Mouse (Mus musculus): Measurements from ENCODE around the gene Gm10974. TPM values are rescaled to one million over a fixed set of nuclear protein-coding genes. Genes with fewer than 3 reads are reported as not detected.

Gm10974 gene
- polyA plus RNA-seq, 1 experiment from 2014 or later, result not detected

DNA sequence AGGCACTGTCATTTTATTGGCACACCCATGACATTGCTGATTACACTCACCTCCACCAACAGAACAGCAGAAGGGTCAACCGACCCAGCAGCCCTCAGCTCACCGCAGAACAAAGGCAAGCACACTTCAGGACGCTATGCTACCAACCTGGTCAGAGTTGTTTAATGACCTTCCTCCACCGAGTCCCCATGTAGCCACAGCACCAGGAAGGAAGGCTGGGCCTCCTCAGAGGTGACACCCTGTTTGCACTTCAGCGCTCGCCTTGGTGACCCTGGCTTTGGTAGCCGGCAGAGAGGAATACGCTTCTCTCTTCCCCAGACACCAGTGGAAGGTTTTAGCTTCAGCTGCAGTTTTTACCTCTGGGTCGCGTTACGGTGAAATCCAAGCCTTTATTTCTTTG is 16.0 kb upstream of the Gm10974 start:
- H3K4me1 ChIP-seq (replicated peaks; ENCODE audit: control insufficient read depth, insufficient read depth, low read length), result no peaks in the 10 kb centered on the region
- no peak overlapping the region for H3K27ac ChIP-seq (ENCODE audit: low read depth, low read length)
- H3K36me3 ChIP-seq (ENCODE audit: control insufficient read depth, insufficient read depth, low read length), result no peaks in the 10 kb centered on the region
- ATAC-seq (replicated peaks; ENCODE audit: low FRiP score), result no peak
- no peak overlapping the region for H3K4me3 ChIP-seq (ENCODE audit: low read depth, low read length)
- 63% methylated on average over 11 of the region's 11 CpGs for WGBS
- no peaks in the 10 kb centered on the region for H3K27me3 ChIP-seq (replicated peaks; ENCODE audit: control insufficient read depth, insufficient read depth, low read length)
- H3K4me2 ChIP-seq, result no peak overlapping the region
- no peaks in the 10 kb centered on the region for H3K9me3 ChIP-seq (ENCODE audit: control insufficient read depth, low read length)
- peak; percentile 25 for DNase-seq (ENCODE audit: low spot score)
- no peak overlapping the region for H3K9ac ChIP-seq (ENCODE audit: low read depth, low read length)

DNA sequence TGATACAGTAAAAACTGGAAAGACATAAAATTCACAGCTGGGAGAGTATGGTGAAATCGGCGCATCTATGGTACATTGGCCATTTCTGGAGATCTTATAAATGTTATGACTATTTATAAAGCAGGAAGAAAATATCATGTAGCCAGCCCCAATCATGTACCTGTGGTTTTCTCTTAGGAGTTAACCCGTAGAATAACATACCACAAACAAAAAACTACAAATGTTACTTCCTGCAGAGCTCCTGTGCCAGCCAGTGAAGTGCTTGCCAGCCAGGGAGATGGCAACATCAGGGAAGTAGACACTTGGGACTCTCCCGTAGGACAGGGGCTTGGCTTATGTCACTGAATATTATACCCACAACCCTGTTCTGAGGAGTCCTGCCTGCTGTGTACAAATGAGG is 14.6 kb upstream of the Gm10974 start:
- WGBS, result 81% methylated on average over 4 of the region's 4 CpGs

DNA sequence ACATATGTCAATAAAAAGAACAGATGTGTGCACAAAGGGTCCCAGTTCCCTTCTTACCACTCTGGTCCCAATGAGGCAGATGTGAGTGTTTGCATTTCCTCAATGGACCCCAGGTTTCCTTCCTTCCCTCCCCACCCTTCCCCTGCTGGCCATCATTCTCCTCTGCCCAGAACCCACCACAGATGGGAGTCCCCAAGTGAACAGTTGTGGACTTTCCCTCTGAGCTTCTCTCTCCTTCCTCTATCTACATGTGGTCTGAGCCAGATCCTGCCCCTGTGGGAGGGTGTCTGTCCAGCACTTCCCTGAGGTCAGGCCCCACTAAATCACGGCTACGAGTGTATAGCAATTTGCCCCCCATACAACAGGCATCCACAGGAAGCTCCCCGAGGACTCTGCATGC is 10.8 kb upstream of the Gm10974 start:
- H3K4me2 ChIP-seq, result no peak overlapping the region
- DNase-seq (ENCODE audit: low spot score) (peak; percentile 22), ATAC-seq (replicated peaks; ENCODE audit: low FRiP score) (no peak)
- WGBS, result 53% methylated on average over 3 of the region's 3 CpGs
- H3K4me1 ChIP-seq (replicated peaks; ENCODE audit: control insufficient read depth, insufficient read depth, low read length), result peaks cover 6% of the 10 kb centered on the region; the same call in 1 of the 2 replicates
- no peaks in the 10 kb centered on the region for H3K27me3 ChIP-seq (replicated peaks; ENCODE audit: control insufficient read depth, insufficient read depth, low read length)
- H3K27ac ChIP-seq (ENCODE audit: low read depth, low read length), result no peak overlapping the region
- H3K9me3 ChIP-seq (ENCODE audit: control insufficient read depth, low read length), result no peaks in the 10 kb centered on the region
- no peak overlapping the region for H3K9ac ChIP-seq (ENCODE audit: low read depth, low read length)
- no peak overlapping the region for H3K4me3 ChIP-seq (ENCODE audit: low read depth, low read length)
- H3K36me3 ChIP-seq (ENCODE audit: control insufficient read depth, insufficient read depth, low read length), result no peaks in the 10 kb centered on the region

More for the DNA sequence above, 14.6 kb upstream of the Gm10974 start:
- ATAC-seq (replicated peaks; ENCODE audit: low FRiP score), result no peak
- Histone ChIP-seq H3K36me3 (ENCODE audit: control insufficient read depth, insufficient read depth, low read length) (no peaks in the 10 kb centered on the region), H3K4me2 (no peak overlapping the region), H3K4me3 (ENCODE audit: low read depth, low read length) (no peak overlapping the region), H3K9me3 (ENCODE audit: control insufficient read depth, low read length) (no peaks in the 10 kb centered on the region), H3K9ac (ENCODE audit: low read depth, low read length) (no peak overlapping the region), H3K4me1 (replicated peaks; ENCODE audit: control insufficient read depth, insufficient read depth, low read length) (peaks cover 4% of the 10 kb centered on the region; the same call in 1 of the 2 replicates), H3K27ac (ENCODE audit: low read depth, low read length) (no peak overlapping the region), H3K27me3 (replicated peaks; ENCODE audit: control insufficient read depth, insufficient read depth, low read length) (no peaks in the 10 kb centered on the region)
- DNase-seq (ENCODE audit: low spot score), result peak; percentile 15

DNA sequence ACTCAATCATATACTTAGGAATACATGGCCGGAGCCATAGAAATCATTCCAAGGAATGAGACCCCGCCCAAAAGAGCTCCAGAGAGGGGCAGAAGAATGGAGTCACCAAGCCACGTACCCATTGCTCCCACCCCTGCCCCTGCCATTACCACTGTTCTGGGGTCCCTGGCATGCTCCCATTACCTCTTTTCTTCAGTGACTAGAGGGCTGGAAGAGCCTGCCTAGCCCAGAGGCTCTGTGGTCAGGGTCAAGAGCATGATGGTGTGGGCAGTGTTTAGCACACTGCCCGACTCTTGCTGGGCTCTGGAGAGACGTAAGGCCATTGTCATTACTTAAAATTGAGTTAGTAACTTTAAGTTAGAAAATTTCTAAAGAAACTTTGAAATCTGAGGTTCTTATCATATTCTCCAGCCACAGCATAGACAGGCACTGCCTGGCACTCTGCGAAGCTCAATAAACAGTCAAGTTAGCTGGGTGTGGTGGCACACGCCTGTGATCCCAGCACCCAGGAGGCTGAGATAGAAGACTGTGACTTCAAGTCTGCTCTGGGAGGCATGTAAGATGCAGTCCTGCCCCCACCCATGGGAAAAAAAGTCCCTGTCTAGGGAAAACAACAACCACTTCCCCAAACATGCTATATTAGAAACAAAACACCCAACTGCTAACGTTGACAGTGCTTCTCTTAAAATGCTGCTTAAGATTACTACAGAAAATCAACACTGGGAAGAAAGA is 9.7 kb upstream of the Gm10974 start:
- no peak overlapping the region for H3K9ac ChIP-seq (ENCODE audit: low read depth, low read length)
- no peak overlapping the region for H3K4me3 ChIP-seq (ENCODE audit: low read depth, low read length)
- peak; percentile 68 for ATAC-seq (replicated peaks; ENCODE audit: low FRiP score)
- WGBS, result 76% methylated on average over 8 of the region's 8 CpGs
- DNase-seq (ENCODE audit: low spot score), result no peak
- peaks cover 6% of the 10 kb centered on the region; the same call in 1 of the 2 replicates for H3K4me1 ChIP-seq (replicated peaks; ENCODE audit: control insufficient read depth, insufficient read depth, low read length)
- no peak overlapping the region for H3K27ac ChIP-seq (ENCODE audit: low read depth, low read length)
- H3K9me3 ChIP-seq (ENCODE audit: control insufficient read depth, low read length), result no peaks in the 10 kb centered on the region
- H3K27me3 ChIP-seq (replicated peaks; ENCODE audit: control insufficient read depth, insufficient read depth, low read length), result no peaks in the 10 kb centered on the region
- no peaks in the 10 kb centered on the region; the same call in 1 of the 2 replicates for H3K36me3 ChIP-seq (ENCODE audit: control insufficient read depth, insufficient read depth, low read length)
- no peak overlapping the region for H3K4me2 ChIP-seq

DNA sequence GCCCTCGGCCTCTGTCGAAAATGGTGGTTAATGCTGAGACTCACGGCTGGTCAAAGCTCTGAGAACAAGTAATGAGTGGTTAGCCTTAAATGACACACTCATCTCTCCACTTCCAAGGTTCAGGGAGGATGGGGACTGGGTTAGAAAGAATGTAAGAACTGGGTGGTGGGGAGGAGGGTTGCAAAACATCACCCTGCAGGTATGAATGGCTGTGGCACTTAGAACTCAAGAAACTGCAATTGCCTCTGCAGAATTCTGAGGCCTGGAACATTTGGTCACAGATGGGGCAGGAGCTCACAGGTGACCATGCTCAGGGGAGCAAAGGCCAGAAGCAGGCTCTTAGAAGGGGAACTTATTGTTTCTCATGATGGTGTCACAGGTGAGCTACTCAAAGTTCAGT is 7.2 kb upstream of the Gm10974 start:
- ATAC-seq (replicated peaks; ENCODE audit: low FRiP score) (no peak), DNase-seq (ENCODE audit: low spot score) (no peak)
- H3K4me1 ChIP-seq (replicated peaks; ENCODE audit: control insufficient read depth, insufficient read depth, low read length), result peaks cover 6% of the 10 kb centered on the region; the same call in 1 of the 2 replicates
- H3K36me3 ChIP-seq (ENCODE audit: control insufficient read depth, insufficient read depth, low read length), result no peaks in the 10 kb centered on the region; the same call in 1 of the 2 replicates
- H3K9me3 ChIP-seq (ENCODE audit: control insufficient read depth, low read length), result no peaks in the 10 kb centered on the region
- H3K4me3 ChIP-seq (ENCODE audit: low read depth, low read length), result no peak overlapping the region
- no peak overlapping the region for H3K9ac ChIP-seq (ENCODE audit: low read depth, low read length)
- H3K27ac ChIP-seq (ENCODE audit: low read depth, low read length), result no peak overlapping the region; the same call in 1 of the 2 replicates
- no peaks in the 10 kb centered on the region for H3K27me3 ChIP-seq (replicated peaks; ENCODE audit: control insufficient read depth, insufficient read depth, low read length)
- H3K4me2 ChIP-seq, result no peak overlapping the region
- WGBS, result 86% methylated on average over 3 of the region's 3 CpGs

DNA sequence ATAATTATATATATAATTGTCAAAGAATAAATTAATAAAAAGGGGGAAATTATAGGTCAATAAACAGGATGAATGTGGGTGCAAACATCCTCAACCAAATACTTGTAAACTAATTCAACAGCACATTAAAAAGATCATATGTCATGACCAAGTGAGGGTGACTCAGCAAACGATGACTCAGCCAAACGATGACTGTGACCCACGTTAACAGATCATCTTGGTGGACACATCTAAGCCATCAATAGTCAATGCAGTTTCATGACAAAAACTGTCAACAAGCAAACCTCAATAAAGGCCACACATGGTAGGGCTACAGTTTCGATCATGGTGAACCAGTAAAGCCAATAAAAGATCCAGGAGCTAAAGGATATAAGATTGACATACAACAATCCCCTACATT is 6.7 kb upstream of the Gm10974 start:
- Histone ChIP-seq H3K4me3 (ENCODE audit: low read depth, low read length) (no peak overlapping the region), H3K4me1 (replicated peaks; ENCODE audit: control insufficient read depth, insufficient read depth, low read length) (peaks cover 6% of the 10 kb centered on the region; the same call in 1 of the 2 replicates), H3K4me2 (no peak overlapping the region), H3K27ac (ENCODE audit: low read depth, low read length) (no peak overlapping the region), H3K9me3 (ENCODE audit: control insufficient read depth, low read length) (no peaks in the 10 kb centered on the region), H3K27me3 (replicated peaks; ENCODE audit: control insufficient read depth, insufficient read depth, low read length) (no peaks in the 10 kb centered on the region), H3K9ac (ENCODE audit: low read depth, low read length) (no peak overlapping the region), H3K36me3 (ENCODE audit: control insufficient read depth, insufficient read depth, low read length) (no peaks in the 10 kb centered on the region; the same call in 1 of the 2 replicates)
- ATAC-seq (replicated peaks; ENCODE audit: low FRiP score) (no peak), DNase-seq (ENCODE audit: low spot score) (no peak)
- WGBS, result 79% methylated on average over 4 of the region's 4 CpGs

DNA sequence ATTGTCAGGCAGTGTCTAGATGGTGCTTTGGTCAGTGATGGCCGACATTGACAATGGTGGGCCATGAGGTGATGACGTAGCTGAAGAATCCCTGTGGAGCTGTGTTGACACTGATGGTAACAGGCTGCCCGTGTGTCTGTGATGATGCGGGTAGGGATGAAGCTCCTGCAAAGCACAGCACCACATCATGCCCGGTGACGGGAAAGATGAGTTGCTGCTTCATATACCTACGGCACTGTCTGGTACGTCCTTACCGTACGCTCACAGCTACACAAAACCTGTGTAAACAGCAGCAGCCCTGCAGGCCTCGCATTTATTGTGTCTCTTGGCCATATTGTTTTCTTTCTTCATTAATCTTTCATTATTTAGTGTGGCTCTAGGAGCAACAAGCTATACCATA is 1.2 kb upstream of the Gm10974 start:
- H3K9me3 ChIP-seq (ENCODE audit: control insufficient read depth, low read length), result no peaks in the 10 kb centered on the region
- no peak overlapping the region for H3K4me3 ChIP-seq (ENCODE audit: low read depth, low read length)
- H3K27me3 ChIP-seq (replicated peaks; ENCODE audit: control insufficient read depth, insufficient read depth, low read length), result no peaks in the 10 kb centered on the region

DNA sequence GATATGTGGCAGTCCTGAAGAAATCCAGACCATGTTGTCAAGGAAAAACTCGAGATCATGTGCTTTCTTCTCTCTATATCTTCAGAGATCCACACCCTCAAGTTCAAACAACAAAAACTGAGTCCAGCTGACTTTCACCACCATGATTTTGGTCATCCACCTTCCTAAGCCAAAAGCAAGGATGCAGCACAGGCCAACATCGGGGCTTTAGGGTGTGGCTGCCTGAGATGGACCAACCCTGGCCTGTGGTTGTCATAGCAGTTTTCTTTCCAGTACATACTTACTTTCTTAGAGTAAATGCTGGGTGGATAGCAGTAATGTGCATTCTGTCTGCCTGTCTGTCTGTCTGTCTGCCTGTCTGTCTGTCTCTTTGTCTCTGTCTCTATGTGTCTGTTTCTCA is 294 bp upstream of the Gm10974 start:
- Histone ChIP-seq H3K4me2 (no peak overlapping the region), H3K36me3 (ENCODE audit: control insufficient read depth, insufficient read depth, low read length) (no peaks in the 10 kb centered on the region; the same call in 1 of the 2 replicates), H3K27ac (ENCODE audit: low read depth, low read length) (peak overlapping the region; percentile 21; the same call in 1 of the 2 replicates), H3K4me1 (replicated peaks; ENCODE audit: control insufficient read depth, insufficient read depth, low read length) (peaks cover 2% of the 10 kb centered on the region), H3K9me3 (ENCODE audit: control insufficient read depth, low read length) (no peaks in the 10 kb centered on the region), H3K4me3 (ENCODE audit: low read depth, low read length) (no peak overlapping the region), H3K9ac (ENCODE audit: low read depth, low read length) (no peak overlapping the region), H3K27me3 (replicated peaks; ENCODE audit: control insufficient read depth, insufficient read depth, low read length) (no peaks in the 10 kb centered on the region)
- ATAC-seq (replicated peaks; ENCODE audit: low FRiP score) (no peak), DNase-seq (ENCODE audit: low spot score) (no peak)
- WGBS, result 74% methylated on average over 2 of the region's 2 CpGs

More for the DNA sequence above, 1.2 kb upstream of the Gm10974 start:
- H3K27ac ChIP-seq (ENCODE audit: low read depth, low read length), result no peak overlapping the region
- 93% methylated on average over 11 of the region's 11 CpGs for WGBS
- DNase-seq (ENCODE audit: low spot score), result peak; percentile 6
- H3K4me1 ChIP-seq (replicated peaks; ENCODE audit: control insufficient read depth, insufficient read depth, low read length), result no peaks in the 10 kb centered on the region; the same call in 1 of the 2 replicates
- no peak overlapping the region for H3K4me2 ChIP-seq
- no peak for ATAC-seq (replicated peaks; ENCODE audit: low FRiP score)
- H3K36me3 ChIP-seq (ENCODE audit: control insufficient read depth, insufficient read depth, low read length), result no peaks in the 10 kb centered on the region; the same call in 1 of the 2 replicates
- H3K9ac ChIP-seq (ENCODE audit: low read depth, low read length), result no peak overlapping the region

Measured in liver, embryonic 11.5 days (tissue).